Mouse (Mus musculus): ENCODE results near the gene Rnf157. TPM values are rescaled to one million over a fixed set of nuclear protein-coding genes. Genes with fewer than 3 reads are reported as not detected.

Rnf157 gene
- polyA plus RNA-seq, 1 experiment from 2014 or later: 15.9 TPM

GRCm38 (mm10) chr11:116437541-116437940, 24.7 kb upstream of the Rnf157 start:
- peaks cover 8% of the 10 kb centered on the region for H3K36me3 ChIP-seq (replicated peaks; ENCODE audit: control insufficient read depth, insufficient read depth, low read depth, low read length)
- no peak overlapping the region for H3K27ac ChIP-seq (replicated peaks; ENCODE audit: low read depth, low read length)
- no peaks in the 10 kb centered on the region; the same call in 1 of the 2 replicates for H3K4me1 ChIP-seq (ENCODE audit: control insufficient read depth, insufficient read depth, low read length)
- H3K4me2 ChIP-seq (ENCODE audit: low read depth, low read length): no peak overlapping the region
- H3K4me3 ChIP-seq (ENCODE audit: low read depth, low read length): no peak overlapping the region
- no peaks in the 10 kb centered on the region for H3K27me3 ChIP-seq (ENCODE audit: control insufficient read depth, insufficient read depth, low read length)
- DNase-seq (ENCODE audit: low spot score) (no peak), ATAC-seq (replicated peaks; ENCODE audit: insufficient number of reproducible peaks, low FRiP score, low TSS enrichment, low read depth) (no peak)
- no peaks in the 10 kb centered on the region for H3K9me3 ChIP-seq (replicated peaks; ENCODE audit: control insufficient read depth, low read length)
- H3K9ac ChIP-seq (replicated peaks; ENCODE audit: low read length): no peak overlapping the region
- WGBS: 88% methylated on average over 11 of the region's 11 CpGs

DNA sequence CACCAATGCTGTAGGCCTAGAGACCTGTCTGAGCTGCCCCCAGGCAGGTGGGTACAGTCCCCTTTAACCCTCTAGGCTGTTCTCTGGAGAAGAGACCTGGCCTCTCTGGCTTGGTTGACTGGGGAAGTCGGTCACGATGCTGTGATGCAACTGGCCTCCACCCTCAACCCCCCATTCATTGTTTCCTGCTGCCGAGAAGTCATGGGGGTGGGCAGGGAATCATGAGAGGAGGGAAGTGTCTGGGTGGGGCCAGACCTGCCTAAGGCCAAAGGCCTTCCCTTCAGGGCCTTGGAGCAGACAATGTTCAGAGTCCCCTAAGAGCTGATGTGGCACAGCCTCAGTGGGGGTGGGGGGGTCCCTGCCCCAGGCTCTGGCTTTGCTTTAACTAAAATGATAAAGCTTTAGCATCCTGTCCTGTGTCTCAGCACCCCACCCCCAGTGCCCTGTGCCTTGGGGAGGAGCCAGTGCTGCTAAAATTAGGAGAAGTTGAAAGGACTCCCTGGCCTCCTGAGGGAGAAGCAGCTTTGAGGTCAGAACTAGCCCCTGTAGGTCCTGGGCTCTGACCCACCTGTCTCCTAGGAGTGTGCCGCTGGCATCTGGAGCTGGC, 24.0 kb upstream of the Rnf157 start:
- H3K27me3 ChIP-seq (ENCODE audit: control insufficient read depth, insufficient read depth, low read length): no peaks in the 10 kb centered on the region
- H3K4me3 ChIP-seq (ENCODE audit: low read depth, low read length): no peak overlapping the region
- H3K36me3 ChIP-seq (replicated peaks; ENCODE audit: control insufficient read depth, insufficient read depth, low read depth, low read length): peaks cover 8% of the 10 kb centered on the region
- no peak overlapping the region for H3K4me2 ChIP-seq (ENCODE audit: low read depth, low read length)
- no peaks in the 10 kb centered on the region; the same call in 1 of the 2 replicates for H3K4me1 ChIP-seq (ENCODE audit: control insufficient read depth, insufficient read depth, low read length)
- no peaks in the 10 kb centered on the region for H3K9me3 ChIP-seq (replicated peaks; ENCODE audit: control insufficient read depth, low read length)
- peak overlapping the region; percentile 18; the same call in 1 of the 2 replicates for H3K9ac ChIP-seq (replicated peaks; ENCODE audit: low read length)
- ATAC-seq (replicated peaks; ENCODE audit: insufficient number of reproducible peaks, low FRiP score, low TSS enrichment, low read depth) (no peak), DNase-seq (ENCODE audit: low spot score) (no peak)
- no peak overlapping the region for H3K27ac ChIP-seq (replicated peaks; ENCODE audit: low read depth, low read length)
- 47% methylated on average over 4 of the region's 4 CpGs for WGBS

GRCm38 (mm10) chr11:116435992-116436724, 23.3 kb upstream of the Rnf157 start:
- peak overlapping the region; percentile 75 for H3K4me2 ChIP-seq (ENCODE audit: low read depth, low read length)
- no peak overlapping the region for H3K4me3 ChIP-seq (ENCODE audit: low read depth, low read length)
- H3K27ac ChIP-seq (replicated peaks; ENCODE audit: low read depth, low read length): no peak overlapping the region
- no peaks in the 10 kb centered on the region for H3K9me3 ChIP-seq (replicated peaks; ENCODE audit: control insufficient read depth, low read length)
- peaks cover 8% of the 10 kb centered on the region for H3K36me3 ChIP-seq (replicated peaks; ENCODE audit: control insufficient read depth, insufficient read depth, low read depth, low read length)
- H3K4me1 ChIP-seq (ENCODE audit: control insufficient read depth, insufficient read depth, low read length): no peaks in the 10 kb centered on the region; the same call in 1 of the 2 replicates
- ATAC-seq (replicated peaks; ENCODE audit: insufficient number of reproducible peaks, low FRiP score, low TSS enrichment, low read depth): no peak
- H3K27me3 ChIP-seq (ENCODE audit: control insufficient read depth, insufficient read depth, low read length): no peaks in the 10 kb centered on the region
- peak overlapping the region; percentile 18; the same call in 1 of the 2 replicates for H3K9ac ChIP-seq (replicated peaks; ENCODE audit: low read length)
- DNase-seq (ENCODE audit: low spot score): no peak
- WGBS: 63% methylated on average over 5 of the region's 5 CpGs

- WGBS: 50% methylated on average over 12 of the region's 12 CpGs
- Histone ChIP-seq H3K4me1 (ENCODE audit: control insufficient read depth, insufficient read depth, low read length) (no peaks in the 10 kb centered on the region; the same call in 1 of the 2 replicates), H3K27ac (replicated peaks; ENCODE audit: low read depth, low read length) (peak overlapping the region; percentile 90), H3K9me3 (replicated peaks; ENCODE audit: control insufficient read depth, low read length) (no peaks in the 10 kb centered on the region), H3K9ac (replicated peaks; ENCODE audit: low read length) (peak overlapping the region; percentile 86), H3K27me3 (ENCODE audit: control insufficient read depth, insufficient read depth, low read length) (no peaks in the 10 kb centered on the region), H3K4me2 (ENCODE audit: low read depth, low read length) (peak overlapping the region; percentile 75), H3K4me3 (ENCODE audit: low read depth, low read length) (peak overlapping the region; percentile 80), H3K36me3 (replicated peaks; ENCODE audit: control insufficient read depth, insufficient read depth, low read depth, low read length) (peaks cover 8% of the 10 kb centered on the region)
- no peak for DNase-seq (ENCODE audit: low spot score)
- no peak for ATAC-seq (replicated peaks; ENCODE audit: insufficient number of reproducible peaks, low FRiP score, low TSS enrichment, low read depth)
Measured at GRCm38 (mm10) chr11:116434967-116435752, 22.3 kb upstream of the Rnf157 start.

DNA sequence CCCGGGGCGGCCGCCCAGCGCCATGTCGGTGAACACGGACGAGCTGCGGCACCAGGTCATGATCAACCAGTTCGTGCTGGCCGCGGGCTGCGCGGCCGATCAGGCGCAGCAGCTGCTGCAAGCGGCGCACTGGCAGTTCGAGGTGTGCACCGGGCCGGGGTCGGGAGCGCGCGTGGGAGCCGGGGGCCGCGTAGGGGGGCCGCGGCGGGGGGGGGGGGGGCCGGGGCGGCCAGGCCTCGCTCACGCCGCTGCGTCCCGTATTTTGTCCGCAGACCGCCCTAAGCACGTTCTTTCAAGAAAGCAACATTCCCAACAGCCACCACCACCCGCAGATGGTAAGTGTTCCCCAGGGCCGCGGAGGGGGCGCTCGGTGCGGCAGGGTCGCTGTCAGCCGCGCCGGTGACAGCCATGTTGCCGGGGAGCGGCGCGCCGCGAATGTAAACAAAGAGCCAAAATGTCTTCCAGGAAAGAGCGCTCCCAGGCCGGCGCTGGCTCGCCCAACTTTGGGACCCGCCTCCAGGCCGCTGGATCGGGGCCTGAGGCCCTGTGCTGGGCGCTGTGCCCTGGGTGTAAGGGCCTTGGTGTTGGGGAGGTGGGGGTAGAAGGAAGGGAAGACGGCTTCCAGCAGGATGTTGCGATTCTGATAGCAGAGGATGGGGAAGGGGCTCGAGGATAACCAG, 21.6 kb upstream of the Rnf157 start:
- WGBS: under 1% methylated on average over 38 of the region's 67 CpGs
- peak; percentile 7; the same call in 1 of the 2 replicates for ATAC-seq (replicated peaks; ENCODE audit: insufficient number of reproducible peaks, low FRiP score, low TSS enrichment, low read depth)

GRCm38 (mm10) chr11:116433356-116434286, 20.8 kb upstream of the Rnf157 start, which contains the start of gene Ubald2:
Gene Ubald2 (plus strand): TSS chr11:116434094.
- no peaks in the 10 kb centered on the region; the same call in 1 of the 2 replicates for H3K4me1 ChIP-seq (ENCODE audit: control insufficient read depth, insufficient read depth, low read length)
- no peaks in the 10 kb centered on the region for H3K9me3 ChIP-seq (replicated peaks; ENCODE audit: control insufficient read depth, low read length)
- peak within 1 kb of the TSS; percentile 90 for H3K27ac ChIP-seq (replicated peaks; ENCODE audit: low read depth, low read length)
- no peaks in the 10 kb centered on the region for H3K27me3 ChIP-seq (ENCODE audit: control insufficient read depth, insufficient read depth, low read length)
- H3K9ac ChIP-seq (replicated peaks; ENCODE audit: low read length): peak within 1 kb of the TSS; percentile 86
- peak within 1 kb of the TSS; percentile 80 for H3K4me3 ChIP-seq (ENCODE audit: low read depth, low read length)
- H3K4me2 ChIP-seq (ENCODE audit: low read depth, low read length): peak within 1 kb of the TSS; percentile 75
- H3K36me3 ChIP-seq (replicated peaks; ENCODE audit: control insufficient read depth, insufficient read depth, low read depth, low read length): peaks cover 8% of the 10 kb centered on the region
- peak; percentile 100 for DNase-seq (ENCODE audit: low spot score)
- WGBS: 2% methylated on average over 64 of the region's 66 CpGs
- peak; percentile 97 for ATAC-seq (replicated peaks; ENCODE audit: insufficient number of reproducible peaks, low FRiP score, low TSS enrichment, low read depth)

More for the DNA sequence above, 21.6 kb upstream of the Rnf157 start:
- peak overlapping the region; percentile 86 for H3K9ac ChIP-seq (replicated peaks; ENCODE audit: low read length)
- peak overlapping the region; percentile 75 for H3K4me2 ChIP-seq (ENCODE audit: low read depth, low read length)
- peak; percentile 72 for DNase-seq (ENCODE audit: low spot score)
- no peaks in the 10 kb centered on the region for H3K9me3 ChIP-seq (replicated peaks; ENCODE audit: control insufficient read depth, low read length)
- H3K36me3 ChIP-seq (replicated peaks; ENCODE audit: control insufficient read depth, insufficient read depth, low read depth, low read length): peaks cover 8% of the 10 kb centered on the region
- peak overlapping the region; percentile 90 for H3K27ac ChIP-seq (replicated peaks; ENCODE audit: low read depth, low read length)
- H3K4me1 ChIP-seq (ENCODE audit: control insufficient read depth, insufficient read depth, low read length): no peaks in the 10 kb centered on the region; the same call in 1 of the 2 replicates
- peak overlapping the region; percentile 80 for H3K4me3 ChIP-seq (ENCODE audit: low read depth, low read length)
- H3K27me3 ChIP-seq (ENCODE audit: control insufficient read depth, insufficient read depth, low read length): no peaks in the 10 kb centered on the region
